Mouse (Mus musculus): Measurements from ENCODE around the gene Ffar1. TPM values are rescaled to one million over a fixed set of nuclear protein-coding genes. Genes with fewer than 3 reads are reported as not detected.

The Ffar1 gene
- total RNA-seq, 2 experiments from 2014 or later = not detected

DNA sequence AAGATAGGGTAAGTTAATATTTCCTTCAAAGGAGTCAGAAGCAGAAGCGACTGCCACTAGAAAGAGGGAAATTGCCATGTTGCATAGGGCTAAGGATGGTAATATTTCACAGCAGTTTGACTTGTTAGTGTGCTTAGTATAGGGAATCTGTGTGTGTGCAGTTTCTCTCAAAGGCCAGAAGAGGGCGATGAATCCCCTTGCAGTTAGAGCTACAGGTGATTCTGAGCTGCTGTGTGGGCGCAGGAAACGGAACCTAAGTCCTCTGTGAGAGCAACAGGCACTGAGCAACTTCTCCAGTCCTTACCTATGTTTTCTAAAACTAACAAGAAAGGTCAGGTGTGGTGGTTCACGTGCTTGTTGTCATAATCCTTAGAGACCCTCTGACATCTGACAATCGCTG lies 51.0 kb downstream of the Ffar1 start:
- intact Hi-C loops (cut with DNase I) = no loop called here
- no peak for DNase-seq

Other genes starting within 250 kb of the Ffar1 start
- gene Upk1a, start 248.7 kb downstream of the Ffar1 start, total RNA-seq (2021) = under 1 TPM; 0.19 to 0.56 TPM
- 1,000 to 10,000 TPM; 4,758 to 4,785 TPM for gene Cox6b1, start 235.4 kb downstream of the Ffar1 start, total RNA-seq (2021)
- gene Etv2, start 225.7 kb downstream of the Ffar1 start, total RNA-seq (2021) = not detected
- gene Rbm42, start 211.2 kb downstream of the Ffar1 start, total RNA-seq (2021) = 10 to 100 TPM; 51.9 to 54.5 TPM
- gene Haus5, start 196.6 kb downstream of the Ffar1 start, total RNA-seq (2021) = 1 to 10 TPM; 6.0 to 6.4 TPM
- under 1 TPM in 1 of 2 experiments, not detected in 1; 0.49 TPM for gene Pmis2, start 190.0 kb downstream of the Ffar1 start, total RNA-seq (2021)
- not detected for gene 2200002J24Rik, start 162.6 kb downstream of the Ffar1 start, total RNA-seq (2021)
- gene Atp4a, start 149.4 kb downstream of the Ffar1 start, total RNA-seq (2021) = under 1 TPM in 1 of 2 experiments, not detected in 1; 0.14 TPM
- gene Tmem147, start 132.0 kb downstream of the Ffar1 start, total RNA-seq (2021) = 100 to 1,000 TPM; 236 to 272 TPM
- gene Gapdhs, start 117.9 kb downstream of the Ffar1 start, total RNA-seq (2021) = not detected
- 1 to 10 TPM; 1.7 to 2.9 TPM for gene Sbsn, start 110.1 kb downstream of the Ffar1 start, total RNA-seq (2021)
- gene Dmkn, start 97.8 kb downstream of the Ffar1 start, total RNA-seq (2021) = 1 to 10 TPM in 1 of 2 experiments, under 1 TPM in 1; 0.73 to 3.4 TPM
- not detected for gene Krtdap, start 73.7 kb downstream of the Ffar1 start, total RNA-seq (2021)
- under 1 TPM in 1 of 2 experiments, not detected in 1; 0.14 TPM for gene Ffar2, start 37.8 kb downstream of the Ffar1 start, total RNA-seq (2021)
- gene Ffar3, start 5.4 kb downstream of the Ffar1 start, total RNA-seq (2021) = not detected
- gene Cd22, start 18.8 kb upstream of the Ffar1 start, total RNA-seq (2021) = 1 to 10 TPM in 1 of 2 experiments, under 1 TPM in 1; 0.46 to 1.7 TPM
- gene Mag, start 53.3 kb upstream of the Ffar1 start, total RNA-seq (2021) = not detected
- gene Hamp2, start 63.1 kb upstream of the Ffar1 start, total RNA-seq (2021) = 1 to 10 TPM; 2.9 to 4.6 TPM
- 10 to 100 TPM; 20.2 to 36.3 TPM for gene Hamp, start 82.5 kb upstream of the Ffar1 start, total RNA-seq (2021)
- 100 to 1,000 TPM; 107 to 112 TPM for gene Usf2, start 95.2 kb upstream of the Ffar1 start, total RNA-seq (2021)
- 1 to 10 TPM; 3.7 to 5.1 TPM for gene Lsr, start 111.9 kb upstream of the Ffar1 start, total RNA-seq (2021)
- under 1 TPM in 1 of 2 experiments, not detected in 1; 0.17 TPM for gene Fam187b, start 112.2 kb upstream of the Ffar1 start, total RNA-seq (2021)
- gene Fxyd5, start 180.9 kb upstream of the Ffar1 start, total RNA-seq (2021) = 10 to 100 TPM; 29.3 to 30.8 TPM
- gene Fxyd7, start 189.9 kb upstream of the Ffar1 start, total RNA-seq (2021) = 1 to 10 TPM in 1 of 2 experiments, under 1 TPM in 1; 0.41 to 1.1 TPM
- gene Fxyd1, start 195.6 kb upstream of the Ffar1 start, total RNA-seq (2021) = 100 to 1,000 TPM; 863 to 996 TPM
- gene Lgi4, start 197.8 kb upstream of the Ffar1 start, total RNA-seq (2021) = 1 to 10 TPM; 3.6 to 5.2 TPM
- 1 to 10 TPM; 1.1 to 2.3 TPM for gene Fxyd3, start 215.1 kb upstream of the Ffar1 start, total RNA-seq (2021)